Mouse (Mus musculus) forebrain, embryonic 12.5 days (tissue): ENCODE data around the gene Stx19. TPM values are rescaled to one million over a fixed set of nuclear protein-coding genes. Genes with fewer than 3 reads are reported as not detected.

Experiments used
- ATAC-seq: fragments of 200-750 bp; cut with Nextera tagmentation; 2 replicates; pipeline ENCODE4 v1.8.0; 2017; ENCODE audit warnings: moderate TSS enrichment; ENCODE audit not compliant: low FRiP score
- H3K27ac ChIP-seq: fragments of 300-500 bp; sonication (generic); 2 replicates; pipeline ENCODE4 v1.5.1; 2016; ENCODE audit warnings: mild to moderate bottlenecking
- H3K27me3 ChIP-seq: fragments of 300-500 bp; sonication (generic); 2 replicates; pipeline ENCODE4 v1.6.1; 2016; ENCODE audit warnings: mild to moderate bottlenecking
- H3K36me3 ChIP-seq: fragments of 300-500 bp; sonication (generic); replicated peaks from 2 replicates; pipeline ENCODE4 v1.6.1; 2016; ENCODE audit warnings: mild to moderate bottlenecking
- H3K4me1 ChIP-seq: fragments of 300-500 bp; sonication (generic); 2 replicates; pipeline ENCODE4 v1.6.1; 2016
- H3K4me2 ChIP-seq: fragments of 300-500 bp; sonication (generic); 2 replicates; pipeline ENCODE4 v1.6.1; 2016; ENCODE audit warnings: mild to moderate bottlenecking, moderate library complexity
- H3K4me3 ChIP-seq: fragments of 300-500 bp; sonication (generic); replicated peaks from 2 replicates; pipeline ENCODE4 v1.5.1; 2016; ENCODE audit warnings: mild to moderate bottlenecking
- H3K9ac ChIP-seq: fragments of 300-500 bp; sonication (generic); 2 replicates; pipeline ENCODE4 v1.6.1; 2016; ENCODE audit warnings: mild to moderate bottlenecking
- H3K9me3 ChIP-seq: fragments of 300-500 bp; sonication (generic); 2 replicates; pipeline ENCODE4 v1.6.1; 2016
- WGBS: fragments of 180-500 bp; shearing (Covaris S2); methylation state at CpG from one replicate; pipeline ENCODE4 v1.1.7; 2016; 5-methylcytosine and 5-hydroxymethylcytosine counted together
- microRNA-seq: library from miRNA; unstranded; fragments of <30 nt; microRNA quantifications from one replicate; pipeline ENCODE4, GENCODE M21; 2017
- polyA plus RNA-seq: library from polyadenylated mRNA; unstranded; fragments of >200 nt; fragmentation: Nextera tagmentation; extraction: Ambion mirVana; gene quantifications from 2 replicates; pipeline ENCODE4 v1.2.1, GENCODE M21; 2016

Gene Stx19
- polyA plus RNA-seq, 1 experiment from 2014 or later = 0.64 TPM

DNA sequence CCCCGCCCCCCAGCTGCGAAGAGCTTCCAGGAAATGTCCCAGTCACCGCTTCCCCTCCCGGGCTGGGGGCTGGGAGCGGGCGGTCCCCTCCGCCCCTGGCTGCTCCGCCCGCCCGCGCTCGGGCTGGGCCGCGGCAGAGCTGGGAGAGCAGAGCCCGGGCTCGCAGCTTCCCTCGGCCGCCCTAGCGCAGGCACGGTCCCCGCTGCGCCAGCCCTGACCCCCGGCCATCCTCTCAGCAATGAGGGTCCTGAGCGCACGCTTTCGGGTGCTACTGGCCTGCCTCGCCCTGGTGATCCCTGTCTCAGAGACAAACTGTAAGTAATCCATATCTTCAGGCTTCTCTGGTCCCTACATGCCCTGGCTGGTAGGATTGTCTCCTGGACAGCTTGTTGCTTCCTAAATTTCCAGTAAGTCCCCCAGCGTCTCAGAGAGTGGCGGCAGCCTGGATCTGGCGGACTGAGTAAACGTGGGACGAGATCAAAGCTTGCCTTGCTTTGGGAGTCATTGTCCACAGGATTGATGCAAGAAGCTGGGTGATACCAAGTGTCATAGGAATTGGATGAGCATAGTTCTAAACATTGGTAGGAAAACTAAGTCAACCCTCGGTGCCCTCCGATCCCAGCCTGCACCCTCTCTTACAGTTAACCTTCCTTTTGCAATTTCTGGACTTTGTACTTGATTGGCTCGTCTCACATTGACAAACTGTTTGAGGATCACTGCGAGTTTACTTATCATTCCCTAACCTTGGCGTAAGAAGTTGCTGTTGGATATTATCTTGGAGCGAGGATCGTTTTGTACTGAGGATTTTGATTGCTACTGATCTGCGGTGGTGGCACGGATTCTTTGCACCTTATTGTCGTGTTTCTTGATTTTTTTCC is 40.0 kb downstream of the Stx19 start, which contains the start of gene Pros1:
Pros1 (plus strand) TSS at position 117 of the 878 bp plus-strand sequence.
- Histone ChIP-seq H3K36me3 (no peaks in the 10 kb centered on the region), H3K4me2 (peak within 1 kb of the TSS; percentile 82), H3K27ac (no peak within 1 kb of the TSS), H3K9me3 (no peaks in the 10 kb centered on the region), H3K9ac (peak within 1 kb of the TSS; percentile 76), H3K4me1 (0 out of 2 replicates have a peak, but pooled peaks cover 5% of the 10 kb centered on the region), H3K4me3 (peak within 1 kb of the TSS; percentile 56), H3K27me3 (no peaks in the 10 kb centered on the region; the same call in 1 of the 2 replicates)
- ATAC-seq = peak; percentile 93
- WGBS = 4% methylated on average over 41 of the region's 42 CpGs

DNA sequence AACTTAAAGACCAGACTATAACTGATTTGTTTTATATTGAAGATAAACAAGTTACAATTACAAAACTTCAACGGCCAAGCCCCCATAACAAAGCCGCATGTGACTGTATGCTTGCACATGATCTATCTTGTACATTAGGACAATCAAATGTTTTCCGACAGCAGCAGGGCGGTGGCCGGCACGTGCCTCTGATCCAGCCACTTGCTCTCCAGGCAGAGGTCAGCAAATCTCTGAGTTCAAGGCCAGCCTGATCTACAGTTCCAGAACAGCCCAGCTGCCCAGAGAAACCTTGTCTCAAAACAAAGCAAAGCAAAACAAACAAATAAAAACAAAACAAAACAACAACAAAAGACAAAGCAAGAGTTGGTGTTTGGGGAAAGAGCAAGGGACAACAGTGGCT is 40.9 kb downstream of the Stx19 start:
- Histone ChIP-seq H3K36me3 (no peaks in the 10 kb centered on the region), H3K27me3 (no peaks in the 10 kb centered on the region; the same call in 1 of the 2 replicates), H3K4me1 (0 out of 2 replicates have a peak, but pooled peaks cover 5% of the 10 kb centered on the region), H3K9ac (no peak overlapping the region), H3K4me2 (no peak overlapping the region), H3K27ac (no peak overlapping the region), H3K9me3 (no peaks in the 10 kb centered on the region), H3K4me3 (no peak overlapping the region)
- ATAC-seq = no peak
- 88% methylated on average over 6 of the region's 6 CpGs for WGBS

DNA sequence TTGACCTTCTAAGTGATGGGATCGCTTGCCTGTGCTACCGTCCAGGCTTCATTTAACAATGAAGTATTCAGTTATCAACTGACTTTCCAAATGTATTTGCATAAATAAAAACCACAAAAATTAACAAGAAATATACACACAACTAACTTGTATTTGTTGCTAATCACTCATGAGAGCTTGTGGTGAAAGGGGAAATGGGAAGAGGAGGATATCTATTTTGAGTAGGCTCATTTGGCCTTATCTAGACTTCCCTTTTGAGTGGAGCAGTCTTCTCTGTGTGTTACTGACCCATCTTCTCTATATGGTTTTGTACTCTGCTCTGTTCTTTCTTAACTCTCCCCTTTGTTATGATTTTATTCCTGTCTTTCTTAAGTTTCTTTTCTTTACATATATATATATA is 41.8 kb downstream of the Stx19 start:
- H3K9me3 ChIP-seq = no peaks in the 10 kb centered on the region
- no peak overlapping the region for H3K27ac ChIP-seq
- no peak overlapping the region for H3K9ac ChIP-seq
- ATAC-seq = no peak
- no peaks in the 10 kb centered on the region; the same call in 1 of the 2 replicates for H3K27me3 ChIP-seq
- no peaks in the 10 kb centered on the region for H3K36me3 ChIP-seq
- no peak overlapping the region for H3K4me2 ChIP-seq
- 95% methylated on average over 2 of the region's 2 CpGs for WGBS
- 0 out of 2 replicates have a peak, but pooled peaks cover 5% of the 10 kb centered on the region for H3K4me1 ChIP-seq
- no peak overlapping the region for H3K4me3 ChIP-seq

DNA sequence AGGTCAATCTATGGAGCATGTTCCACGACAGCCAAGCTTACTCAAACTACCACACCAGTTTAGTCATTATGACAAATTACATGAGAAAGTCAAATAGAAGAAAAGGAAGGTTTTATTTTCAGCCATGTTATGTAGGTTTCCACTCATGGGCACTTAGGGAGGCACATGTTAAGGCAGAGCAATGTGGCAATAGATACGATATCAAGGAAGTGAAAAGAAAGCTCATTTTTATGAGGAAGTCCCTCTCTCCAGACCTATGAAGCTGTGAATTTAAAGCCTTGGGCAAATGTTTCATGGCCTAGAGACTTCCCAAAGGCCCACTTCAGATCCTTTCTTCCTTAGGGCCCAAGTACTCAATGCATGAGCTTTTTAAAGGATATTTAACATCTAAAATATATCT is 43.0 kb downstream of the Stx19 start:
- Histone ChIP-seq H3K27me3 (no peaks in the 10 kb centered on the region; the same call in 1 of the 2 replicates), H3K27ac (no peak overlapping the region), H3K4me1 (0 out of 2 replicates have a peak, but pooled peaks cover 5% of the 10 kb centered on the region), H3K4me3 (no peak overlapping the region), H3K9me3 (no peaks in the 10 kb centered on the region), H3K4me2 (no peak overlapping the region), H3K36me3 (no peaks in the 10 kb centered on the region), H3K9ac (no peak overlapping the region)
- 90% methylated on average over 2 of the region's 2 CpGs for WGBS
- no peak for ATAC-seq

DNA sequence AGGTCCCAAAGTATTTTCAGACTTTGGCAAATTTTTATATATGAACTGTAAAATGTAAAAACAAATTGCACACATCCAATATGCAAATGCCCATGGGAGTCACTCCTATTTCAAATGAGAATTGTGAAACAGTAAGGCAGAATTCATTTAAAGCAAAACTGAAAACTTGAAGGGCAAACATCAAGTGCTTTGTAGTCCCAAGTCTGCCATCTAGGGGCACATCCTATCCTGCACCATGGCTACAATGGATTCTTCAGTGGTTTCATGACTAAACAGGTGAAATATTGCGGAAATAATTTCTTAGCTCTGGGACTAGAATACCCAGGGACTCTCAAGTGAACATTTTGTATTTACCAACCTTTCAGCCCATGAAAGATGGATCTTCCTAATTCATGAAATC is 43.5 kb downstream of the Stx19 start:
- Histone ChIP-seq H3K27me3 (no peaks in the 10 kb centered on the region; the same call in 1 of the 2 replicates), H3K36me3 (no peaks in the 10 kb centered on the region), H3K9me3 (no peaks in the 10 kb centered on the region), H3K4me2 (no peak overlapping the region), H3K9ac (no peak overlapping the region), H3K4me3 (no peak overlapping the region), H3K27ac (no peak overlapping the region), H3K4me1 (0 out of 2 replicates have a peak, but pooled peaks cover 5% of the 10 kb centered on the region)
- ATAC-seq = no peak
- whole genome bisulfite sequencing = 96% methylated on average over 1 of the region's 1 CpGs

DNA sequence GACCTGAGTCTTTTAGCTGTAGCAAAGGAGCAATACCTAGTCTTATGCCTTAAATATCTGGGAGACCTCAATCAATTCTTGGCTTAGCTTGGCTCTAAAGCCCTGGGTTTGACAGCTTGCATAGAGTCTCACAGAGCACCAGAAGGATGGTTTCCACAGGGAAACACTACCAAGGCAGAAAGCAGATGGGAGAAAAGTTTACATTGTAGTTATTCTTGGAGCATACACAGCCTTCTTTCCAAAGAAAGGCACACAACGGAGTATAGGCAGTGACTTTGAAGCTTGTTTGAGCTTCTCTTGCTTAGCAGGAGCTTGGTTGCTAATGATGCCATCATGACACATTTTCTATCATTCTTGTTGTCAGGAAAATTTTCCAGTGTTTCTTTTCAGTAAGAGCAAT is 45.7 kb downstream of the Stx19 start:
- ATAC-seq = no peak
- no peak overlapping the region for H3K4me2 ChIP-seq
- no peaks in the 10 kb centered on the region for H3K4me1 ChIP-seq
- no peaks in the 10 kb centered on the region; the same call in 1 of the 2 replicates for H3K27me3 ChIP-seq
- H3K36me3 ChIP-seq = no peaks in the 10 kb centered on the region
- no peak overlapping the region for H3K4me3 ChIP-seq
- H3K9me3 ChIP-seq = no peaks in the 10 kb centered on the region
- H3K9ac ChIP-seq = no peak overlapping the region
- WGBS = 78% methylated on average over 1 of the region's 1 CpGs
- no peak overlapping the region for H3K27ac ChIP-seq

DNA sequence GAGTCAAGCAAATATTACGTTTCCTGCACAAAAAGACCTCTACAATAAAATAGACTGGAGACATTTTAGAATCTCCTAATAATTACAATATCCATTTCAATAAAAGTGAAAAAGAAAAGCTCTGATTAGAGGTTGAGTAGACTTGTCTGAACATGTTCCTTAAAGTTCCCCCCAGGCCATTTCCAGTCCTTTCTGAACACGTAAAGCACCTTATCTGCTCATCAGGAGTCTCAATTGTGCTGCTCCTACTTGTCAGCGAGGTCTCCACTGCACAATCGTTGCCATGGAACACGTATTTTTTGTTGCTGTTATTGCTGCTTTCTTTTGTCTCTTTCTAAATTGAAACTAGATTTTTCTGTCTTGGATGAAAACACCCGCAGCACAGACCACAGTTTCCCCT is 47.0 kb downstream of the Stx19 start:
- ATAC-seq = no peak
- H3K9me3 ChIP-seq = no peaks in the 10 kb centered on the region

DNA sequence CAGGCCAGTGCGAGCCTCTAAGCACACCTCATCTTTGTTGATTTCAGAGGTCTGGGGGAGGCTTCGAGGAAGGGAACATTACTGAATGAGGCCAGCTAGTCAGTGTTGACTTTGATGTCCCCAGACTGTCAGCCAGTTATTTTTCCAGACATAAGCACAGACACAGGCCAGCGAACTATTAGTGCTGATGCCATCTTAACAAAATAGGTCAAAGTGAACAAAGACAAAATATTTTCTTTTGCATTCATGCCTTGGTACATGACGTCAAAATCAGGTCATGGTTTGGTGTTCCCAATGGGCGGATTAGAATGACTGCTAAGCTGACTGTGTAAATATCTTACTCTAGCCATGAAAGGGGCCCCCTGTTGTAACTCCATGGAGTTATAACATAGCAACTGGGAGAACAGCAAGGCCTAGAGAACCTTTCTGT is 58.2 kb downstream of the Stx19 start:
- ATAC-seq = no peak

More for the DNA sequence above, 47.0 kb downstream of the Stx19 start:
- H3K27me3 ChIP-seq = no peaks in the 10 kb centered on the region
- no peak overlapping the region for H3K27ac ChIP-seq
- no peak overlapping the region for H3K9ac ChIP-seq
- H3K4me1 ChIP-seq = no peaks in the 10 kb centered on the region
- no peak overlapping the region for H3K4me2 ChIP-seq
- 68% methylated on average over 6 of the region's 6 CpGs for WGBS
- H3K36me3 ChIP-seq = no peaks in the 10 kb centered on the region
- no peak overlapping the region for H3K4me3 ChIP-seq

DNA sequence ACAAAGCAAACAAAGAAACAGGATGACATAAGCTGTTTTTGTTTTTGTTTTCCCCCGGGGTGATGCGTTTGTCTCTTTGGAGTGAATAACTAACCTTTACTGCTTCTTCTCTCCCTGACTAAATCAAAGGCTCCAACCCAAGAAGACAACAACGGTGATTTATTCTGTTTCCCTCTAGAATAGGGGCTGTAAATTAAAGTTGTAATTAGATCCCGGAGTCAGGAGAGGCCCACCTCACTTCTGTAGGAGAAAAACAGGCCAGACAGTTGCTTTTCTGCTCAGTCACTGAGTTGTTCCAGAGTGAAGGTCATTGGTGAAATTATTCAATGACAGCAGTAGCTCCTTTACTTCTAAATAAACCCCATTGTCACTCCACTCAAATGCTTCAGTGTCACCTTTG is 58.7 kb downstream of the Stx19 start:
- no peak overlapping the region for H3K4me3 ChIP-seq
- no peak overlapping the region for H3K9ac ChIP-seq
- H3K9me3 ChIP-seq = no peaks in the 10 kb centered on the region
- WGBS = 71% methylated on average over 4 of the region's 4 CpGs
- H3K4me2 ChIP-seq = no peak overlapping the region
- H3K4me1 ChIP-seq = no peaks in the 10 kb centered on the region; the same call in 1 of the 2 replicates
- H3K27me3 ChIP-seq = no peaks in the 10 kb centered on the region
- no peaks in the 10 kb centered on the region for H3K36me3 ChIP-seq
- no peak overlapping the region for H3K27ac ChIP-seq
- no peak for ATAC-seq

More for the DNA sequence above, 58.2 kb downstream of the Stx19 start:
- Histone ChIP-seq H3K9ac (no peak overlapping the region), H3K4me2 (no peak overlapping the region), H3K4me3 (no peak overlapping the region), H3K4me1 (no peaks in the 10 kb centered on the region; the same call in 1 of the 2 replicates), H3K9me3 (no peaks in the 10 kb centered on the region), H3K36me3 (no peaks in the 10 kb centered on the region), H3K27ac (no peak overlapping the region), H3K27me3 (no peaks in the 10 kb centered on the region)
- WGBS = 76% methylated on average over 5 of the region's 5 CpGs

Small RNAs within 50 kb of the gene (microRNA-seq; reads per million reads assigned to microRNA genes)
- not detected for gene Gm25986

Other genes starting within 250 kb of the Stx19 start
- 12.5 and 12.6 TPM in 2 replicates for gene Nsun3, start 27.9 kb upstream of the Stx19 start, polyA plus RNA-seq
- 17.1 and 18.8 TPM in 2 replicates for gene Arl13b, start 32.4 kb downstream of the Stx19 start, polyA plus RNA-seq
- 13.0 and 13.1 TPM in 2 replicates for gene Pros1, start 39.6 kb downstream of the Stx19 start, polyA plus RNA-seq